Mouse (Mus musculus): ENCODE measurements around the gene Tns1. TPM values are rescaled to one million over a fixed set of nuclear protein-coding genes. Genes with fewer than 3 reads are reported as not detected.

Gene Tns1
- polyA plus RNA-seq, 1 experiment, result 25.8 TPM

- DNase-seq (ENCODE audit: low read depth, low spot score), result no peak
- WGBS, result 73% methylated on average over 3 of the region's 3 CpGs
Observed at GRCm38 (mm10) chr1:73951178-73951577, 173.1 kb downstream of the Tns1 start.

DNA sequence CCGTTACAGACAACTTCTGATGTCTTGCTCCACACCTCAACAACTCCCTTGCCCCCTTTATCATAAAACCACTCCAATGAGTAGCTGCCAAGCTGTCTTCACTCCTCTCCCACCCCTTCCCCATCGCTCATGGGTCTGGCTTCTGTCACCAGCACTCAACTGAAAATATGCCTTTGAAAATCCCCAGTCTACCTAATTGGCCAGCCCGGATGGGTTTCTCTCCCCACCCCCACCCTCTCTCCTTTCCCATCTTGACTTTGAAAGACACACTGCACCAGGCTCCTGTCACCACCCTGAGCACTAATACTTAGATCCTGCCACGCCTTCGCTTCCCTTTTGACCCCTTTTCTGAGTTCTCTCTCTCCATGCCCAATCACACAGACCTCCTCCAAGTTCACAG is 175.5 kb downstream of the Tns1 start:
- WGBS, result 63% methylated on average over 5 of the region's 5 CpGs
- no peak for DNase-seq (ENCODE audit: low read depth, low spot score)

GRCm38 (mm10) chr1:73947525-73948304 is 176.5 kb downstream of the Tns1 start:
- WGBS, result 64% methylated on average over 15 of the region's 15 CpGs
- no peak for DNase-seq (ENCODE audit: low read depth, low spot score)

GRCm38 (mm10) chr1:73946701-73947100 is 177.5 kb downstream of the Tns1 start:
- DNase-seq (ENCODE audit: low read depth, low spot score), result no peak
- WGBS, result 65% methylated on average over 7 of the region's 7 CpGs

DNA sequence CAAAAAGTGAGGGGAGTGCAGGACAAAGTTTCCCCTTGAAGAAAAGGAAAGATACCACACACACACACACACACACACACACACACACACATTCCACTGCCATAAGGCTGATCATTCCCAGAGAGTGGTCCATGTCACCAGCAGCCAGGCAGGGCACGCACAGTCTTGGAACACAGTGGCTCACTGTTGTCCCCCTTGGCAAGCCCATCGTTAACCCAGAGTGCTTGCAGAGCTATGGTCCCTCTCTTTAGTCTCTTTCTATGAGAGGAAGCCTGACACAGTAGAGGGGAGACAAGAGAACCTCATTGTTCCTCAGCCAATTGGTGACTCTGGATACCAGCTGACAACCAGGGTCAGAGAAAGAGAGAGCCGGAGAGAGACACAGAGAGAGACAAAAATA is 179.9 kb downstream of the Tns1 start:
- no peak for DNase-seq (ENCODE audit: low read depth, low spot score)
- WGBS, result 61% methylated on average over 3 of the region's 3 CpGs

GRCm38 (mm10) chr1:73943667-73944289 is 180.5 kb downstream of the Tns1 start:
- WGBS, result 69% methylated on average over 9 of the region's 9 CpGs
- DNase-seq (ENCODE audit: low read depth, low spot score), result no peak

DNA sequence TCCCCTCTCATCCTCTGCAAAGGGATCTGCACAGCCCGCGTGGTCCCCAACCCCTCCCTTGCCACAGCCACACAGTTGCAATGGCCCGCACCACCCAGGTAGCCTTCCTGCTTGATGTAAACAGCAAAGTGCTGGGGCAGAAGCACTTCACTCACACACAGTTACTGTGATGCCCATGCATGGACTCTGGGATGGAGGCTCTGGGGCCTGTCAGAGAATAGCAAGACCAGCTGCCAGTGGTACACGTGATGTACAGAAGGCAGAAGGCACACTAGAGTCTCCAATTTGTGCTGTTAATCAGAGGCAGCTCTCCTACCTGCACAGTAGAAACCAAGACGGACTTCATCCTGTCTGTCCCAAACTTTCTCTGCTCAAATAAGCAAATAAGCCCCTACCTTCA is 181.0 kb downstream of the Tns1 start:
- DNase-seq (ENCODE audit: low read depth, low spot score), result no peak
- 69% methylated on average over 5 of the region's 5 CpGs for WGBS

- WGBS, result 56% methylated on average over 2 of the region's 2 CpGs
- no peak for DNase-seq (ENCODE audit: low read depth, low spot score)
Observed at GRCm38 (mm10) chr1:73942243-73942642, 182.0 kb downstream of the Tns1 start.

DNA sequence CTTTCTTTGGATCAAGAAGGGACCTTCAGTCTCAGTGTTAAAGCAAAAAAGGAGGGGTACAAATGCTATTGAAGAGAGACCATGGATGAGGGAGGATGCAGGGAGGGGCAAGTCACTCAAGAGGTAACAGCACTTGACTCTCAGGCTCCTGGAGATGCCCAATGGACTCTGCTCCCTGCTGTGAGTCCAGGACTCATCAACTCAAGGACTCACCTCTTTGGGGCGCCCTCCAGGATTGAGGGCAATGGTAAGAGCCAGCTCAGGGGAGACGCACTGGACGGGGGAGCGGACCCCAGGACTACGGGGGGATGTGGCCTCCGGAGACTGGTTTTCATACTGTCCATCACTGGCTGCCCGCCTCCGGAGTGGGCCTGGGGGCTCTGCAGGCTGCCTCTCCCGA is 182.6 kb downstream of the Tns1 start:
- 81% methylated on average over 9 of the region's 9 CpGs for WGBS
- no peak for DNase-seq (ENCODE audit: low read depth, low spot score)

DNA sequence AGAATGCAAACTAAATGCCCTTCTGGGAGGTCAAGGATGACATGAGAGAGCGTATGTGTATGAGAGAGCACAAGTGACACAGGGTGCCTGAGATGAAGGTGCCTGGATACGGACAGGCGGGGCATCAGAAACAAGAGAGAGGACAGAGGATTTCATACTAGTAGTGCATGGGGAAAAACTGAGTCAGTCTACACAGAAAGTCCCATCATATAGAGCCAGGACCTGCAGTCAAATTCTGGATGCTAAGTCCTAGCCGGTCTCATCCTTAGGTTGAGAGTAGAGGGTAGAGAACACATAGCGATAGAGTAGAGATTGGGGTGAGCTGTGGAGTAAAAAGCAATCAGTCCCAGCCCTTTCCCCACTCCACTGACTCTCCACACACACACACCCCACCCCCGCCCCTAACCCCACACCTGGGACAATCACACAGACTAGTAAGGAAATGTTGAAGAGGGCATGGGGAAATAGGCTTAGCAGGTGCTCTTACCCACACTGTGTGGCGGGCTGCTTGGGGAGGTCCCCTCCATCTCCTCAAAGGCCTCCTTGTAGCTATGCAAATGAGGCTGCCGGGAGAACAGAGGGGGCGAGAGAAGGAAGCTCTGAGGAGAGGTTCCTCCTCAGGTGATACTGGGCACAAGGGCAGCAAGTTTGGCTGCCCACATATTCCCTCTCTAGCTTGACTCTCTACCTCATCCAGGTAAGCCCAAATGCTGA is 183.6 kb downstream of the Tns1 start:
- 71% methylated on average over 9 of the region's 9 CpGs for WGBS
- no peak for DNase-seq (ENCODE audit: low read depth, low spot score)

DNA sequence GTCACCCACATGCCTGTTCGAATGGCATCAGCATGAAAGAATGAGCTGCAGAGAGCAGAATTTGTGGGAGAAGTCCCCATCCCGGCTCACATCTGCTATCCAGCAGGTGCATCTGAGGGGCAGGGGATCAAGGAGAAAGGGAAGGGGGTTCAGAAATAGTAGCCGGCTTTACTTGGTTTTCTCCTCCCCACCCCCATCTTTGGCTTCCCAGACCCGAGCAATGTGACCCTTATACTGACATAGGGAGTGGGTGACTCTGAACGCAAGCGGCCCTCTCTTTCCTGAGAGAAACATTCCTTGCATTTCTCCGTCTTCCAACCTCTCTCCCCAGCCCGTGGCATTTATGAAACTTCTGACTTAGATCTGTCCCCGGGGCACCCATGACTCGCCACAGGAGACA is 185.7 kb downstream of the Tns1 start:
- 69% methylated on average over 10 of the region's 10 CpGs for WGBS

GRCm38 (mm10) chr1:73937805-73938204 is 186.4 kb downstream of the Tns1 start:
- WGBS, result 57% methylated on average over 6 of the region's 6 CpGs
- DNase-seq (ENCODE audit: low read depth, low spot score), result no peak

More for the DNA sequence above, 185.7 kb downstream of the Tns1 start:
- no peak for DNase-seq (ENCODE audit: low read depth, low spot score)

GRCm38 (mm10) chr1:73936537-73936936 is 187.7 kb downstream of the Tns1 start:
- WGBS, result 17% methylated on average over 3 of the region's 3 CpGs
- no peak for DNase-seq (ENCODE audit: low read depth, low spot score)

DNA sequence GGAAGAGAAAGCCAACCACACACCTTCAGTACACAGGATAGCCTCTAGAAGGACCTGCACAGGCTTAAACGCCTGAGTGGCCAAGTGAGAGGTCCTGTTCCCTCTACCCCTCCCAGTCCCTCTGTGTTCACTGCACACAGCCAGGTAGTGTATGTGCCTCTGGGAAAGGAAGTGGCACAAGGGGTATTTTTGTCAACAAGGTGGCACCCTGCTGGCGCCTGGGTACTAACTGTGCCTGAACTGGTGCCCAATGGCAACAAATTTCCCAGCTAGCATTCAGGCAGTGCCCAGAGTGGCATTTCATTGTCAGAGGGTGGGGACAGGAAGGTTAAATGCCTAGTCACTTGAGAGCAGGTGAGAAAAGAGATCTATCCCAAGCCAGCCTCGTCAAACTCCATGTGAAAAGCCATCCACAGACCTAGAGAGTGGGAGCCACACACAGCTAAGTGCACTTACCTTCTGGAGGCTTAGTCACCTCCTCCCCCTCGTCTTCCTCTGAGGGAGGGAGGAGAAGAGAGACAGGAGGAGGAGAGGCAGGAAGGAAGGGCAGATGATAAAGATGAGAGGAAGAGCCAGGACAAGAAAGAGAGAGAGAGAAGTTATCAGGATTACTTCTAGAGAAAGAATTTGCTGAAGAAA is 188.7 kb downstream of the Tns1 start:
- 58% methylated on average over 4 of the region's 4 CpGs for WGBS
- no peak for DNase-seq (ENCODE audit: low read depth, low spot score)

DNA sequence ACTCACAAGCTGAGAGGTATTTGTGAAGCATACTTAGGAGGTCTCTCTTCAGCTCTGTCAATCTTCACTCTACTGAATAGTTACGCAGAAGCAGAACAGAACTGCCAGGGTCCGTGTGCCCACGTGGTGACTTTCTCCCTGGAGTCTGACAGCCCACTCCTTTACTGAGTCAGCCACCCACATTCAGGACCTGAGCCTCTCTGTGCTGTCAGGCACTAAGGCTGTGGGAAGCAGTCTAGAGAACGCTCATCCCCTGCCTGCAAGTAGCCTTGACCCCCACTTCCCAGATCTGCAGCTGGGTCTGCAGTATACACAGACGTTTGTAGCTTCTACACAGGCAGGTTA is 191.1 kb downstream of the Tns1 start:
- WGBS, result 63% methylated on average over 5 of the region's 5 CpGs
- DNase-seq (ENCODE audit: low read depth, low spot score), result no peak

DNA sequence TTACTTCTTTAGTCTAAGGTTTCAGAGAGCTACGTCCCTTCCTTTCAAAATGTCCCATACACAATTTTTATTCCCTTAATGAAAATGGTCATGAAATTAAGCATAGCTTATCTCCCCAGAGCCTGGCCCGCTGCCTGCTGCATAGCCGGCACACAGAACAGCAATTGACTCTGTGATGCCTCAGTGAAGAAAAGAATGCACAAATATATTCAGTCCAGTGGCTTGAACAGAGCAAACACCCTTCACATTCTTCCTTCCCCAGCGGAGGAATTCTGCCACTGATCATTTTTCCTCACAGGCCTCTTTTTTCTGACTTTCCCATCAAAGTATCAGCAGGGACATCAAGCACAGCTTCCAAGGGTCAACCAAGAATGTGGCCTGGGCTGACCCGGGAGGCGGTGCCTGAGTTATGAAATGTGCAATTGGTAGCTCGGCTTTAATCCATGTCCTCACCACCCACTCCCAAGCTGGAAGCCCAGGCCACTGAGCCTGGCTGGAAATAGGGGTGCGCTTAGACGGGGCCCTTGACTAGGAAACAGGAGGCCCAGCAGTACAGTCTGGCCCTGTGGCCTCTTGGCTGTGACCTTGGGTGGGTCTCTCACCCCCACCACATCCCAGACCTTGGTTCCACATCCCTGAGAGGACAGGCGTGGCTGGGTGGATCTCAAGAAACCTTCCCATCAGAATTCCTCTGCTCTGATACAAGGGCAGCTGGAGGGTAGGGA is 191.7 kb downstream of the Tns1 start:
- DNase-seq (ENCODE audit: low read depth, low spot score), result no peak
- 59% methylated on average over 10 of the region's 10 CpGs for WGBS

DNA sequence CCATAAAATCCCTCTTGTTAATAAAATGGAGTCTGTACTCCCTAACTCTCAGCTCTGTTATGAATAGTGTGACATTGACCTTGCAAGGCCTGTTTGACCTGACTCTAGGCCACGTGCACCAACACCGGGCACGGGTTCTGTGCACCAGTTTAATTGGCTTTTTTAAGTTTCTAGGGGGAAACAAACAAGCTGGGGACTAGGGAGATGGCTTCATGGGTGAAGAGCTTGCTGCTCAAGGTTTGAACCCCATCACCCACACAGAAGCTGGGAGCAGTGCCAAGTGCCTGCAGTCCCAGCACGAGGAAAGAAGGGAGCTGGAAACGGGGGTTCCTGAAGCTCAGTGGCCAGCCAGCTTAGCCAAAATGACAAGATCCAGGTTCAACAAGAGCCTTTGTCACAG is 192.4 kb downstream of the Tns1 start:
- DNase-seq (ENCODE audit: low read depth, low spot score), result no peak

DNA sequence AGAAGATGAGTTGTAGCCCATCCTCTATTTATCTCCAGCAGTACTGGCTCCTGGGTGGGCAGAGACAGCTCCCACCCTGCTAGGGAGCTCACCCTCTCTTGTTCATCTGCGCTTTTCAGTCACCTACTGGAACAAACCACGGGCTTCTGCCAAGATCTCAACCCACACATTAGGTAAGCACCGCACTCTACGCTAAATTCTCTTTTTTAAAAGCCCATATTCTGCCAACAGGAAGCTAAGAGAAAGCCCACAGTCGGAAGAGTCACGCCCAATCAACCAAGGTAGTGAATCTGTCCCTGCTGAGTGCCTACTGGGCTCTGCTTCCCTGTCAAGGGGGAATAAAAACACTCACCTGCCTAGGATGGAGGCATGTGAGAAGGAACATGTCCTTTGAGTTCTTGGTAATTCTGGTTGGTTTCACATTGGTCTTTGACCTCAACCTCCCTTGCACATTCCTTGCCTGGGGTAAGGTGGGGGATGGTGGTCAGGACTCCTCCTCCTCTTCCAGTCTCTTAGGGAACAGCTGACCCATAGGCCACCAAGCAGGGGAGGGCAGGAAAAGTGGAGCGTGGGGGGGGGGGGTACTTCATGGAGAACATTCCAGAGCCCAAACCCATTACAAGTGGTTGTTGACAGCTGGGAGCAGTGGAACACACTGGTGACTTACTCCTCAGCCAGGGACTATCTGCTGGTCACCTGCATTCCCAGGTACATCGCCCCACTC is 193.7 kb downstream of the Tns1 start:
- DNase-seq (ENCODE audit: low read depth, low spot score), result no peak
- WGBS, result 64% methylated on average over 8 of the region's 8 CpGs

More for the DNA sequence above, 192.4 kb downstream of the Tns1 start:
- WGBS, result 47% methylated on average over 5 of the region's 5 CpGs

DNA sequence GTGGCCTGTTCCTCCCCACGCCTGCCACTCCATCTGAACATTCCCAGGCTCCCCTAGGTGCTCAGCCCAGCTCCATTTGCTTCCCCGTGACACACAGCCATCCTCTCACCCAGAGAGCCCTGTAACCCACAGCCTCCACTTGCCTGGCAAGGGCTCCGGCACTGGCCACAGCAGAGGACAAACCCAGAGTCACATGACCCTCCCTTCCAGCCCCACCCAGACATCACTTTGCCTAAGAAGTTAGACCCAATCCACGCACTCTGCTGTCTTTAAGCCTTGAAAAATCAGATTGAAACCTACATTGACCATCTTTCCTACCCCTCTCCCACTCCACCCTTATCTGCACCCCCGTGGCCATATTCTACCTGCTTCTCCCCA is 194.3 kb downstream of the Tns1 start:
- no peak for DNase-seq (ENCODE audit: low read depth, low spot score)
- WGBS, result 78% methylated on average over 5 of the region's 5 CpGs

All from large intestine, adult 2 months (tissue).